Mouse (Mus musculus): ENCODE results near the gene Rasl11a. TPM values are rescaled to one million over a fixed set of nuclear protein-coding genes. Genes with fewer than 3 reads are reported as not detected.

Rasl11a gene
- polyA plus RNA-seq (2015; fragmentation: Nextera tagmentation; extraction: Ambion mirVana): 8.5 and 8.6 TPM in 2 replicates

GRCm38 (mm10) chr5:146844945-146845365, at the start of gene Rasl11a:
Rasl11a (plus strand) TSS chr5:146845071.
- DNase-seq (ENCODE audit: low spot score): peak; percentile 15

- DNase-seq (ENCODE audit: low spot score): no peak
Measured at GRCm38 (mm10) chr5:146795728-146796127, 49.1 kb upstream of the Rasl11a start.

GRCm38 (mm10) chr5:146798031-146798430, 46.8 kb upstream of the Rasl11a start:
- no peak for DNase-seq (ENCODE audit: low spot score)

- DNase-seq (ENCODE audit: low spot score): no peak
Measured at GRCm38 (mm10) chr5:146806004-146806430, 38.9 kb upstream of the Rasl11a start.

- DNase-seq (ENCODE audit: low spot score): no peak
Measured at GRCm38 (mm10) chr5:146809951-146810350, 34.9 kb upstream of the Rasl11a start.

- DNase-seq (ENCODE audit: low spot score): no peak
Measured at GRCm38 (mm10) chr5:146812866-146813265, 32.0 kb upstream of the Rasl11a start.

- no peak for DNase-seq (ENCODE audit: low spot score)
Measured at GRCm38 (mm10) chr5:146813421-146813820, 31.4 kb upstream of the Rasl11a start.

- no peak for DNase-seq (ENCODE audit: low spot score)
Measured at GRCm38 (mm10) chr5:146815394-146815793, 29.5 kb upstream of the Rasl11a start.

- no peak for DNase-seq (ENCODE audit: low spot score)
Measured at GRCm38 (mm10) chr5:146817583-146817982, 27.3 kb upstream of the Rasl11a start.

- DNase-seq (ENCODE audit: low spot score): no peak
Measured at GRCm38 (mm10) chr5:146818906-146819623, 25.8 kb upstream of the Rasl11a start.

- no peak for DNase-seq (ENCODE audit: low spot score)
Measured at GRCm38 (mm10) chr5:146823005-146823404, 21.9 kb upstream of the Rasl11a start.

- DNase-seq (ENCODE audit: low spot score): peak; percentile 67
Measured at GRCm38 (mm10) chr5:146829528-146829927, 15.3 kb upstream of the Rasl11a start.

- no peak for DNase-seq (ENCODE audit: low spot score)
Measured at GRCm38 (mm10) chr5:146832435-146832768, 12.5 kb upstream of the Rasl11a start.

- peak; percentile 95 for DNase-seq (ENCODE audit: low spot score)
Measured at GRCm38 (mm10) chr5:146832769-146833448, 12.0 kb upstream of the Rasl11a start, which contains the start of gene Rpl21. Rpl21 (plus strand) TSS chr5:146832890.

GRCm38 (mm10) chr5:146833673-146834201, 11.1 kb upstream of the Rasl11a start:
- DNase-seq (ENCODE audit: low spot score): no peak

- DNase-seq (ENCODE audit: low spot score): no peak
Measured at GRCm38 (mm10) chr5:146834959-146835358, 9.9 kb upstream of the Rasl11a start.

- DNase-seq (ENCODE audit: low spot score): no peak
Measured at GRCm38 (mm10) chr5:146837967-146838720, 6.7 kb upstream of the Rasl11a start.

- no peak for DNase-seq (ENCODE audit: low spot score)
Measured at GRCm38 (mm10) chr5:146838836-146839648, 5.8 kb upstream of the Rasl11a start.

GRCm38 (mm10) chr5:146839760-146840159, 5.1 kb upstream of the Rasl11a start:
- no peak for DNase-seq (ENCODE audit: low spot score)

GRCm38 (mm10) chr5:146840422-146840821, 4.4 kb upstream of the Rasl11a start:
- no peak for DNase-seq (ENCODE audit: low spot score)

- DNase-seq (ENCODE audit: low spot score): no peak
Measured at GRCm38 (mm10) chr5:146841301-146841700, 3.6 kb upstream of the Rasl11a start.

Data from thymus, postnatal 0 days (tissue).